Mouse (Mus musculus) cerebellum, adult (tissue): Measurements from ENCODE around the gene Fbxl7.

ENCODE experiments used
- ATAC-seq: cut with Nextera tagmentation; 2 replicates; pipeline ENCODE4 v1.9.2; 2017; ENCODE audit warnings: mild to moderate bottlenecking, moderate library complexity, mixed read lengths; ENCODE audit not compliant: insufficient number of reproducible peaks, low FRiP score, low TSS enrichment

Fbxl7 gene

GRCm38 (mm10) chr15:26895251-26895711 lies at the start of gene Fbxl7:
Gene Fbxl7, minus strand, starts transcription at chr15:26895580.
- ATAC-seq, result peak; percentile 36

GRCm38 (mm10) chr15:26922026-26922425 lies 26.6 kb upstream of the Fbxl7 start:
- no peak for ATAC-seq

GRCm38 (mm10) chr15:26913427-26913826 lies 18.0 kb upstream of the Fbxl7 start:
- ATAC-seq, result no peak

GRCm38 (mm10) chr15:26895761-26896160 lies 381 bp upstream of the Fbxl7 start:
- ATAC-seq, result no peak

GRCm38 (mm10) chr15:26894801-26895229 lies 565 bp downstream of the Fbxl7 start:
- peak; percentile 23; the same call in 1 of the 2 replicates for ATAC-seq

GRCm38 (mm10) chr15:26894031-26894655 lies 1.2 kb downstream of the Fbxl7 start:
- no peak for ATAC-seq

GRCm38 (mm10) chr15:26893136-26893535 lies 2.2 kb downstream of the Fbxl7 start:
- ATAC-seq, result no peak

GRCm38 (mm10) chr15:26889971-26890370 lies 5.4 kb downstream of the Fbxl7 start:
- ATAC-seq, result no peak

- no peak for ATAC-seq
Measured at GRCm38 (mm10) chr15:26888170-26888569, 7.2 kb downstream of the Fbxl7 start.

- ATAC-seq, result no peak
Measured at GRCm38 (mm10) chr15:26885979-26886378, 9.4 kb downstream of the Fbxl7 start.

- no peak for ATAC-seq
Measured at GRCm38 (mm10) chr15:26880212-26880956, 15.0 kb downstream of the Fbxl7 start.

GRCm38 (mm10) chr15:26875687-26876086 lies 19.7 kb downstream of the Fbxl7 start:
- 0 out of 2 replicates have a peak, but pooled peaks have one; percentile 39 for ATAC-seq

- ATAC-seq, result no peak
Measured at GRCm38 (mm10) chr15:26872234-26872633, 23.1 kb downstream of the Fbxl7 start.

GRCm38 (mm10) chr15:26869197-26869596 lies 26.2 kb downstream of the Fbxl7 start:
- no peak for ATAC-seq

GRCm38 (mm10) chr15:26867521-26867920 lies 27.9 kb downstream of the Fbxl7 start:
- ATAC-seq, result no peak

- ATAC-seq, result no peak
Measured at GRCm38 (mm10) chr15:26862173-26862572, 33.2 kb downstream of the Fbxl7 start.

- no peak for ATAC-seq
Measured at GRCm38 (mm10) chr15:26849626-26850025, 45.8 kb downstream of the Fbxl7 start.

GRCm38 (mm10) chr15:26842216-26842615 lies 53.2 kb downstream of the Fbxl7 start:
- no peak for ATAC-seq

GRCm38 (mm10) chr15:26838386-26838785 lies 57.0 kb downstream of the Fbxl7 start:
- no peak for ATAC-seq

GRCm38 (mm10) chr15:26837200-26837599 lies 58.2 kb downstream of the Fbxl7 start:
- no peak for ATAC-seq

- ATAC-seq, result no peak
Measured at GRCm38 (mm10) chr15:26834415-26834814, 61.0 kb downstream of the Fbxl7 start.

- ATAC-seq, result no peak
Measured at GRCm38 (mm10) chr15:26831141-26831540, 64.2 kb downstream of the Fbxl7 start.
